Mouse (Mus musculus) yolk sac, embryonic 10.5 days (tissue): ENCODE measurements around the gene Zbtb12.
"Not testable (repeated sequence)": the region's sequence is repeated elsewhere in the genome, so short reads cannot be mapped to it uniquely, and the experiment has no call there.

ENCODE experiments used
- DNase-seq: peaks from one replicate; pipeline ENCODE4 v3.0.0-alpha.2; 2017; ENCODE audit warnings: low spot score

Gene Zbtb12

GRCm38 (mm10) chr17:34879336-34879879 lies at the start of gene Zbtb12:
Gene Zbtb12 (plus strand): TSS chr17:34879483.
- no peak for DNase-seq

GRCm38 (mm10) chr17:34830776-34831175 lies 48.5 kb upstream of the Zbtb12 start:
- not testable (repeated sequence) for DNase-seq

DNA sequence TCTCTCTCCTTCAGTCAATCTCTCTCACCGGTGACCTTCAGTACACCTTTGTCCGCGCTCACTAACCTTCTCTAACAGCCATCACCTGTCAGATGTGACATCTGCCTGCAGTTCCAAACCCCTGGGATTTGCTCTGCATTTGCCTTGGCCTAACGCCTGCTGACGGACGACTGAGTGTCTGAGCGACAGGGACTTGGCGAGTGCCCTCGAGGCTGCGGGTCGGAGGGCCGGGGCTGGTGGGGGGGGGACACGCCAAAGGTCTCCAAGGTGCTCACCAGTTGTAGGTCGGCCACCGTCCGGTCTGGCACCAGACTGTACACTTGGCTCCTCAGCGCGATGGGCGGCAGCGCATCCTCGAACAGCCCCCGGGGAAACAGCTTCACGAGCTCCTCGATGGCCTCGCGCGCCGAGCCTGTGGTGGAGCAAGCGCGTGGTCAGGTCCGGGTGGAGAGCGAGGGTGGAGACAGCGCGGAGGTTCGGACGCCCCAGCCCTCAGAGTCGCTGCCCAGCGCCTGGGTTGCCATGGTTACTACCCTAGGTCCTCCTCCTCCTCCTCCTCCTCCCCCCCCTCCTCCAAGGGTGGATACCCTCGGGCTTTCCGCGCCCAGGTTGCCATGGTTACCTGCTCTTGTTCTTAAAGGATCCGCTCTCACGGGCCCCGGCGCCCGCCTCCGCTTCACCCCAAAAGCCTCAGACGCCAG lies 43.0 kb upstream of the Zbtb12 start:
- DNase-seq, result no peak

DNA sequence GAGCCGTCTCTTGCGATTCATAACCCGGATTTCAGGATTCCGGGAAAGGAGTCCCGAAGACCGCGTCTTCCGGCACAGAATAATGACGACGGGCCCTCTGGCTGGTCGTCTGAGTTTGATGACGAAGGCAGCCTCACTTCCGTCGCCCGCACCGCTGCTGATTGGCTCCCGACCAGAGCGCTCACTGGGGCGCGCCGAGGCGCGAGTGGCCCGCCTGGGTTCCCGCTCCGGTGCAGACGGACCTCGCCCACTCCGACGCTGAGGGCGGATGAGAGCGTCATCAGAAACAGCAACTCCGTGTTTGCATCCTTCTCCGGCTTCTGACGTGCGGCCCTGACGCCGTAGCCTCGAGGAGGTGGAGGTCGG lies 42.4 kb upstream of the Zbtb12 start, which contains the start of the genes Stk19 and Dxo:
Gene Stk19 (minus strand): TSS at position 90 of the 366 bp plus-strand sequence.
Gene Dxo (plus strand): TSS at position 164 of the 366 bp plus-strand sequence.
- DNase-seq, result peak; percentile 96

- no peak for DNase-seq
Measured at GRCm38 (mm10) chr17:34837464-34838324, 41.6 kb upstream of the Zbtb12 start.

- no peak for DNase-seq
Measured at GRCm38 (mm10) chr17:34838785-34839184, 40.5 kb upstream of the Zbtb12 start.

DNA sequence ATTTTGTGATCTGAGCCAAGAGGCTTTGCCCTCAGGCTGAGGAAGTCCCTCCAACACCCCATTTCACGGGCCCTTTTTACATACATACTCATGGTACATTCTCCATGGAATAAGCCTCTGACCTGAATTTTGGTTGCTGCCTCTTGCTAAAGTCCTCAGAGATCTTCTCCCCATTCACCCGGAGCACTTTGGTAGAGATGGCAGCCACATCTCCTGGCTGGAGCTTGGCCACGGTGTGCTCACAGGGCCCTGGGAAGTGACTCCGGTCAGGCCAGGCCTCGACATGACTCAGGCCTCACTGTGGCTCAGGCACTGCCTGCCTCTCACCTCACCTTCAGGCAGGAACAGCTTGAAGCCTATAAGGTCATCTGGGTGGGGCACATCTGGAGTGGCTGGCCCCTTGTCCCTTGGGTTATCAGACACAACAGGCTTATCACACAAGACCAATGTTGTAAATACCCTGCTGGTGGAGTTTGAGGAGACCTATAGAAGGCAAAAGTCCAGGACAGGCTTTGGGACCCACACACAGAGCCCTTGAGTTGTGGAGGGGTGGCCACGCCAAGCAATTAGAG lies 38.5 kb upstream of the Zbtb12 start:
- no peak for DNase-seq

- DNase-seq, result no peak
Measured at GRCm38 (mm10) chr17:34844884-34845283, 34.4 kb upstream of the Zbtb12 start.

- no peak for DNase-seq
Measured at GRCm38 (mm10) chr17:34847192-34847591, 32.1 kb upstream of the Zbtb12 start.

- no peak for DNase-seq
Measured at GRCm38 (mm10) chr17:34847615-34848014, 31.7 kb upstream of the Zbtb12 start.

GRCm38 (mm10) chr17:34849722-34850516 lies 29.4 kb upstream of the Zbtb12 start, which contains the start of the genes Skiv2l and Nelfe:
Gene Skiv2l (minus strand): TSS chr17:34850210.
Gene Nelfe (plus strand): TSS chr17:34850391.
- peak; percentile 97 for DNase-seq

DNA sequence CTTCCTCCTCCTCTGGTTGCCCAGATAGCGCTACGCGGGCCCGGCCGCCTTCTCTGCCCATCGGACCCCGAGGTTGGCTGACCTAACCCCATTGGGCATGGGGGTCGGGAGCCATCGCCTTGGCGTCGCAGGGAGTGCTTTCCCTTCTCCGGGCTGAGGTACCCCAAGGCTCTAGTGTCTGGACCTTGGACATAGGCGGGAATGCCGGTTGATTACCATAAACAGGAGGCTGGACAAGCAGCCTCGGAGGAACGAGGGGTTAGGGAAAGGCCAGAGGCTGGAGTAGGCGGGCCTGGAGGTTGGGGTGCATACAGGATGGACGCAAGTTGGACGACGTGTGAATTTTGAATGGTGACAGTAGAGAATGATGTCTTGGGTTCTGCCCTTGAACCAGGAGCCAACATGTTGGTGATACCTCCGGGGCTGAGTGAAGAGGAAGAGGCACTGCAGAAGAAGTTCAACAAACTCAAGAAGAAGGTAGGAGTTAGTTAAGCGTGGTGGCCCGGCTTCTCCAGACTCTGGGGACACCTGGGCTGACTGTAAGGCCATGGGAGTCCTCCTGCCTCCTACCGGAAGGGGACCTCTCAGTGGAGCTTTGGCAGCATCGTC lies 28.7 kb upstream of the Zbtb12 start:
- no peak for DNase-seq

GRCm38 (mm10) chr17:34853511-34853910 lies 25.8 kb upstream of the Zbtb12 start:
- peak; percentile 58 for DNase-seq

DNA sequence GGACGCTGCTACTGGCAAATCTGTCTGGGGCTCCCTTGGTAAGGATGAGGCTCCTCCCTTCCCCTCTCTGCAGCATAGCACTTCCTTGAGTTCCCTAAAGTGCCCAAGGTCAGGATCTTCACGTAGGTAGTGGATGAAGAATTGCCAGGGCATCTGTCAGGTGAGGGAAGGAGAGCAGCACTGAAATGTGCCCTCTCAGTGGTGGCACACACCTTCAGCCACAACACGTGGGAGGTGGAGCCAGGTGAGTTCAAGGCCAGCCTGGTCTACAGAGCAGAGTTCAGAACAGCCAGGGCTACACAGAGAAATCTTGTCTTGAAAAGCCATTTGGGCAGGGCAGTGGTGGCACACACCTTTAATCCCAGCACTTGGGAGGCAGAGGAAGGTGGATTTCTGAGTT lies 24.5 kb upstream of the Zbtb12 start:
- no peak for DNase-seq

DNA sequence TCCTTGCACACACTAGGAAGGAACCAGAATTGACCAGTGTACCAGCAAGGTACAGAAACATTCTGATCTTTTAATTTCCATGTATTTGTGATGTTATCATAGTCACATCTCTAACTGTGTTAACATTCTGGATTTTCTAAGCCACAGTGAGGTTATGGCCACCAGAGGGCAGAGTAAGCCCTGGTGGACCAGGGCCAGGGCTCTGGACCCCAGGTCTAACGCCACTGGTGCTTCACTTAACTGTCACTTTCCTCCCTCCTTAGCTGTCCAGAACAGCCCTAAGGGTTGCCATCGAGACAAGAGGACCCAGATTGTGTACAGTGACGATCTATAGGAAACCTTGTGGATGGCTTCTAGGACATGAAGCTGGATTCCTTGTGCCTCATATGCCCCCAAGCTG lies 23.5 kb upstream of the Zbtb12 start:
- DNase-seq, result no peak

DNA sequence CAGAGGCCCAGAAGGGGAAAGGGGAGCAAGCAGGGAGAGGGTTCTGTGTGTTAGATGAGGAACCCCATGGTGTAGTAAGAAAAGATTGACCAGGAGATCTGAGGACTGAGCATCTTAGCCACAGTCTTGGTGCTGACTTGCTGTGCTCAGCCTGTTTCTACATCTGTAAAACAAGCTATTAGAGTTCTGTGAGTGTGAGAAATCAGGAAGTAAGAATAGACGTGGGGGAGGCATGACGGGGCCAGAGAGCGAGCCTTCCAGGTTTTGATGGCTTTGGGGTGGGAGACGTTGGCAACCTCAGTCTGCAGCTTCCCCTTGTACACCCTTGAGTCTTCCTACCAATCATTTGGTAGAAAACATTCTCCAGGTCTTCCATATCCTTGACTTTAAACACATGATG lies 20.6 kb upstream of the Zbtb12 start:
- no peak for DNase-seq

DNA sequence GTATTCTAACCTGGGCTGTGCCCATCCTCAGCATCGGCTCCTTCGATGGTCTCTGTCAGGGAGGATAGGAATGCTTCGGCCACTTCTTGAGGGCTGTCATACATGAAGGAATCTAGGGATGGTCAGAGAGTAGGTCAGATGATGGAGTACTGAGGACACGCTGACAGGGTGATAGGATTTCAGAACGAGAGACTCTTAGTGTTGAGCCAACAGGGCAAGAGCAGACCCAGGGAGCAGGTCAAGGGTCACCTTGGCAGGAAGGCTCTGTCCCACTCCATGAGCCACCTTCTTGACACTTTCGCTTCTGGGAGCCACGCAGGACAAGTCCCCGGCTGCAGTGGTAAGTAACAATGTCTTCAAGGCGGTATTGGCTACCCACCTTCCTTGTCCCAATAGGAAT lies 18.8 kb upstream of the Zbtb12 start:
- DNase-seq, result no peak

DNA sequence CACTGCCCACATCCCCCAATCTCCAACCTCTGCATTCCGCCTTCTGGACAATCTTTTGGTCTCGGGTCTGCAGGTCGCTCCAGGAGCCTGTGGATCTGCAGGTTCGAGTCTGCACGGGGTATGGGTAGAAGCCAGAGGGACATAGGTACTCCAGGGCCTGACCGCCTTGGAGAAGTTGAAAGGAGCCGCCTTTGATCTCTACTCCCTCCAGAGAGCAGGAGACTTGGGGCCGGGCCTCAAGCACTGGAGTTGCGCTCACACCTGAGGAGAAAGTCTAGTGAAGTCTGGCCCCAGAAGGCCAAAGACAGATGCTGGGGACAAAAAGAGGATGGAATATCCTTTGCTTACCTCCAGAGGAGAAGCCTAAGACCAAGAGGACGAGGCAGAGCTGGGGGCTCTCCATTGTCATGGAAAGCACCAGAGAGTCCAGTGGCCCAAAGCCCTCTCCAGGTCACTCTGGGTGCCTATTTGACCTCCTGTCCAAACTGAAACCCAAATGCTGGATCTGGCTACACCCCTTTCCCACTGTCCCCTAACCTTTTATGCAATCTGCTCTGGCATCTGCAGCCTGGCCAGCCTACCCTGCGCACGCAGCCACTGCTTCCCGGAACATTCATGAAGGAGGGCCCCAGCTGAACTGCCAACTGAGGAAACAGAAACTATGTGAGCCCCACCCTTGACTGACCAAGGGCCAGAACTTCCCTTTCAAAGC lies 17.4 kb upstream of the Zbtb12 start:
- DNase-seq, result no peak

DNA sequence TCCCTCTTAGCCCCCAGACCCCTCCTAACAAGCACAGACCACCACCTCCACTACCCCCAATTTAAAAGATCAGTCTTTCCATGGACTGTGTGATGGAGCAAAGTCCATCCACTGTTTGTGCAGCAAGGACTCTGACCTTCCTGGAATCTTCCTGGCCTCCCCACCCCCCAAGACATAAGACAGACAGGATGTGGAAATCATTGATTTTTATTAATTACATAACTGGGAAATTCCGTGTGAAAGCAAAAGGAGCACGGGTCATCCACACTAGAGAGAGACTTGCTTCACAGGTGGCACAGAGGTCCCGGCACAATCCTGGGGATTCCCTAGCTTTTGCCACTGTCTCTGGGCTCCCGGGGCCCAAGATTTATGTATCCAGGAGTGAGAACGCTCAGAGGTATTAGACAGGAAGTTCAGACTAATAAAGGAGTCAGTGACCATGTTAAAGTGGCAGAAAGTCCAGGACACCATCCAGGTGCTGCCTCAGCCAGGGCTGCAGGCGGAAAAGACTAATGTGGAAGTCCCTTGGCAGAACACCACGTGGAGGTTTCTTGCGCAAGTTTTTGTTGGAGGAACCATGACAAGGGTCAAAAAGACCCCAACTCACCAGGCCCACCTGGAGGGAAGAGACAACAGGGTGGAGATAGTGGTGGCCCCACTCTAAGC lies 16.7 kb upstream of the Zbtb12 start, which contains the start of gene Cfb:
Gene Cfb (minus strand): TSS at position 103 of the 666 bp plus-strand sequence.
- DNase-seq, result peak; percentile 84

- no peak for DNase-seq
Measured at GRCm38 (mm10) chr17:34865981-34866380, 13.3 kb upstream of the Zbtb12 start.
